Mouse (Mus musculus): ENCODE measurements around the gene Gpx2.

GRCm38 (mm10) chr12:76814120-76814519 lies 18.8 kb upstream of the Gpx2 start:
- TF ChIP-seq CTCF (IDR thresholded peaks at IDR 0.05; ENCODE audit: borderline replicate concordance, control insufficient read depth, extremely low read depth, insufficient read depth, low read length, poor library complexity) (no peak), POLR2A (IDR thresholded peaks at IDR 0.05; ENCODE audit: control insufficient read depth, extremely low read depth, insufficient read depth, low read length, poor library complexity) (no peak)

Measured in thymus, adult 2 months (tissue).